Mouse (Mus musculus): Measurements from ENCODE around the gene Zfp598.

DNA sequence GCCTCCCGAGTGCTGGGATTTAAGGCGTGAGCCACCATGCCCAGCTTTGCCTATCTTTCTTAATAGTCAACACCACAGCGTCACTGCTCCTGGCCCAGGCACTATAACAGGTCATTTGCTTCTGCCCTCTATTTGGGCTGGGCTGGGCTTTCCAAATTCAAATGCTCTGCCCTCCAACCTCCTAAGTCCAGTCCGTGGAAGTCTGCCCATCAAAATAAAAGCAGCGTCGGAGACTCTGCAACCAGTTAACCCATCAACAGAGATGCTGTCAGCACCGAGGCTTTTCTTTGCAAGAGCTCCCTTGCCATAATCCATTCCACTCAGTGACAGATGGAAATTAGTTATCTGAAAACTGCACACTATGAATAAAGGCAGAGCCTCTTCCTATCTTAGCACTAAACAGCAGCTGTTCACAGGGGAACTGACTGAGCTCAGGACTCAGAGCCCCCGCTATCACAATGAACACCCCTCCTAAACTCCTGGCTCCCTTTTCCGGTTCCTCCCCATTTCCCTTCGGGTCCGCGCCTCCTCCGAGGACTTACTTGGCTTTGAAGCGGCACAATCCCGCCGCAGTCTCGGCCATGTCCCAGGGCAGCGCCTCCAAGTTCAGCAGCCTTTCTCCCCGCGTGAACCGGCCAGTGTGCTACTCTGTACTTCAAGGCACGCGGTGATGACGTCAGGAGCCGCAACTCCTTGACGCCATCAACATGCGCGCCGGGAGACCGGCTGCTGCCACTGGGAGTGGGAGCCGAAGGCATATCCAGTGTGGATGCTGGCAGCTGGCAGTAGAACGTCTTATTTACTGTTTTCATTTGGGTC lies 37.7 kb downstream of the Zfp598 start, which contains the start of gene Tbl3:
- TF ChIP-seq CTCF (IDR thresholded peaks at IDR 0.05; ENCODE audit: extremely low read depth, insufficient read depth, insufficient read length, insufficient replicate concordance), result no peak
- TF ChIP-seq POLR2A (IDR thresholded peaks at IDR 0.05; ENCODE audit: low read depth, low read length), result peak; percentile 72
